7 mouse cellular contexts compared by ENCODE assay signal in genomic region chr2:84744126-84744525, GRCm38 (mm10). TPM values are rescaled to one million over a fixed set of nuclear protein-coding genes. Genes with fewer than 3 reads are reported as not detected.
DNase-seq lines count a peak whose midpoint lies in the region; ATAC-seq and TF ChIP-seq lines count a peak whose summit lies in the region.

No protein-coding gene starts in this region.

- no peaks in the 10 kb centered on the region for H3K36me3 ChIP-seq in testis, adult 2 months (ENCODE audit: control insufficient read depth, insufficient read depth, low read length)
- peaks cover 3% of the 10 kb centered on the region; the same call in 1 of the 2 replicates for H3K36me3 ChIP-seq in forebrain, embryonic 14.5 days (ENCODE audit: control insufficient read depth, insufficient read depth, low read length)
- no peaks in the 10 kb centered on the region for H3K36me3 ChIP-seq in liver, adult 2 months (ENCODE audit: control insufficient read depth, insufficient read depth, low read length)
- H3K36me3 ChIP-seq in stomach, embryonic 14.5 days (ENCODE audit: control insufficient read depth, insufficient read depth, low read length), result peaks cover 10% of the 10 kb centered on the region; the same call in 1 of the 2 replicates

- ATAC-seq in forebrain, embryonic 14.5 days, result peak; percentile 30
- peak; percentile 26 for ATAC-seq in stomach, embryonic 14.5 days (ENCODE audit: insufficient number of reproducible peaks, insufficient read depth, low FRiP score, low read depth)

- no peak for TF ChIP-seq CTCF in testis, adult 2 months (IDR thresholded peaks at IDR 0.05; ENCODE audit: control insufficient read depth, insufficient read depth, insufficient replicate concordance, low read depth, low read length)
- TF ChIP-seq CTCF in liver, adult 2 months (IDR thresholded peaks at IDR 0.05; ENCODE audit: low read depth, low read length), result no peak

- no peaks in the 10 kb centered on the region for H3K9me3 ChIP-seq in forebrain, embryonic 14.5 days (replicated peaks; ENCODE audit: control insufficient read depth, low read length)
- no peaks in the 10 kb centered on the region for H3K9me3 ChIP-seq in stomach, embryonic 14.5 days (ENCODE audit: control insufficient read depth, low read depth, low read length)

- peak overlapping the region; percentile 94; the same call in 1 of the 2 replicates for H3K9ac ChIP-seq in forebrain, embryonic 14.5 days (ENCODE audit: low read length)
- H3K9ac ChIP-seq in liver, adult 2 months (ENCODE audit: low read depth, low read length), result peak overlapping the region; percentile 74
- peak overlapping the region; percentile 98 for H3K9ac ChIP-seq in stomach, embryonic 14.5 days (replicated peaks; ENCODE audit: low read depth, low read length)

- no peak overlapping the region for H3K27ac ChIP-seq in testis, adult 2 months (ENCODE audit: control insufficient read depth, insufficient read depth, low read depth, low read length)
- peak overlapping the region; percentile 98 for H3K27ac ChIP-seq in forebrain, embryonic 14.5 days (ENCODE audit: low read depth, low read length)
- peak overlapping the region; percentile 88 for H3K27ac ChIP-seq in liver, adult 2 months (replicated peaks; ENCODE audit: insufficient read depth, low read depth, low read length)
- H3K27ac ChIP-seq in stomach, embryonic 14.5 days (ENCODE audit: low read length), result peak overlapping the region; percentile 100

- peak overlapping the region; percentile 85; the same call in 1 of the 2 replicates for H3K4me3 ChIP-seq in testis, adult 2 months (ENCODE audit: control insufficient read depth, low read depth, low read length)
- H3K4me3 ChIP-seq in forebrain, embryonic 14.5 days (ENCODE audit: low read depth, low read length), result peak overlapping the region; percentile 75
- peak overlapping the region; percentile 66 for H3K4me3 ChIP-seq in liver, adult 2 months (ENCODE audit: insufficient read depth, low read depth, low read length)
- H3K4me3 ChIP-seq in stomach, embryonic 14.5 days (ENCODE audit: low read depth, low read length), result peak overlapping the region; percentile 92

- no peak for DNase-seq in testis, postnatal 14 days (ENCODE audit: low spot score)
- no peak for DNase-seq in forebrain, embryonic 14.5 days (ENCODE audit: low spot score)
- DNase-seq in liver, adult 2 months (ENCODE audit: extremely low read depth, low read depth, low spot score), result no peak
- DNase-seq in cerebellum, adult 9-10 months, result no peak
- no peak for DNase-seq in ovary, adult 18-20 months (ENCODE audit: low spot score)

- no peaks in the 10 kb centered on the region for H3K27me3 ChIP-seq in testis, adult 2 months (ENCODE audit: control insufficient read depth, insufficient read depth, low read length)
- H3K27me3 ChIP-seq in forebrain, embryonic 14.5 days (replicated peaks; ENCODE audit: control insufficient read depth, insufficient read depth, low read length), result no peaks in the 10 kb centered on the region
- no peaks in the 10 kb centered on the region for H3K27me3 ChIP-seq in liver, adult 2 months (ENCODE audit: control insufficient read depth, insufficient read depth, low read length)
- no peaks in the 10 kb centered on the region for H3K27me3 ChIP-seq in stomach, embryonic 14.5 days (ENCODE audit: control insufficient read depth, insufficient read depth, low read length)

- TF ChIP-seq POLR2A in testis, adult 2 months (IDR thresholded peaks at IDR 0.05; ENCODE audit: control insufficient read depth, low read depth, low read length), result no peak
- TF ChIP-seq POLR2A in liver, adult 2 months (IDR thresholded peaks at IDR 0.05; ENCODE audit: extremely low read depth, insufficient read depth, low read length), result no peak

- WGBS in forebrain, embryonic 14.5 days, result under 1% methylated on average over 10 of the region's 10 CpGs
- 15% methylated on average over 10 of the region's 10 CpGs for WGBS in liver, adult 2 months
- WGBS in stomach, embryonic 14.5 days, result 0% methylated on average over 10 of the region's 10 CpGs

- H3K79me2 ChIP-seq in liver, adult 2 months (ENCODE audit: control insufficient read depth, insufficient read depth, low read length), result 0 out of 2 replicates have a peak, but pooled peaks cover 3% of the 10 kb centered on the region

- H3K4me2 ChIP-seq in forebrain, embryonic 14.5 days (ENCODE audit: low read length), result peak overlapping the region; percentile 89
- H3K4me2 ChIP-seq in stomach, embryonic 14.5 days (replicated peaks; ENCODE audit: low read depth, low read length), result peak overlapping the region; percentile 77

- H3K4me1 ChIP-seq in testis, adult 2 months (ENCODE audit: control insufficient read depth, insufficient read depth, low read length), result peaks cover 22% of the 10 kb centered on the region
- peaks cover 32% of the 10 kb centered on the region for H3K4me1 ChIP-seq in forebrain, embryonic 14.5 days (ENCODE audit: control insufficient read depth, insufficient read depth, low read length)
- peaks cover 11% of the 10 kb centered on the region for H3K4me1 ChIP-seq in liver, adult 2 months (ENCODE audit: control insufficient read depth, insufficient read depth, low read length)
- peaks cover 29% of the 10 kb centered on the region; the same call in 1 of the 2 replicates for H3K4me1 ChIP-seq in stomach, embryonic 14.5 days (ENCODE audit: control insufficient read depth, insufficient read depth, low read length)

RNA-seq across cellular contexts. Expression of gene Gm19426, which starts 0.7 kb away (rescaled TPM):
- 0.21 and 0.26 TPM in 2 replicates for polyA plus RNA-seq in testis, adult 2 months (2012; rRNA removed)
- 3.1 and 3.8 TPM in 2 replicates for polyA plus RNA-seq in forebrain, embryonic 14.5 days (2014; fragmentation: Nextera tagmentation; extraction: Ambion mirVana)
- total RNA-seq in liver, adult 2 months (2014; rRNA removed), result 1.7 and 3.1 TPM in 2 replicates
- polyA plus RNA-seq in liver, adult 2 months (2012; rRNA removed), result 1.9 and 3.0 TPM in 2 replicates
- polyA plus RNA-seq in stomach, embryonic 14.5 days (2014; fragmentation: Nextera tagmentation; extraction: Ambion mirVana), result 5.1 and 5.9 TPM in 2 replicates

RNA-seq across cellular contexts. Expression of gene Ypel4, which starts 10.3 kb away (rescaled TPM):
- 13.6 and 14.8 TPM in 2 replicates for polyA plus RNA-seq in testis, adult 2 months (2012; rRNA removed)
- 14.2 and 16.3 TPM in 2 replicates for polyA plus RNA-seq in forebrain, embryonic 14.5 days (2014; fragmentation: Nextera tagmentation; extraction: Ambion mirVana)
- total RNA-seq in liver, adult 2 months (2014; rRNA removed), result not detected in 2 replicates
- polyA plus RNA-seq in liver, adult 2 months (2012; rRNA removed), result 0.05 TPM in 2 replicates
- polyA plus RNA-seq in stomach, embryonic 14.5 days (2014; fragmentation: Nextera tagmentation; extraction: Ambion mirVana), result 9.3 and 10.7 TPM in 2 replicates

RNA-seq across cellular contexts. Expression of gene Clp1, which starts 17.0 kb away (rescaled TPM):
- polyA plus RNA-seq in testis, adult 2 months (2012; rRNA removed), result 27.6 and 32.8 TPM in 2 replicates
- polyA plus RNA-seq in forebrain, embryonic 14.5 days (2014; fragmentation: Nextera tagmentation; extraction: Ambion mirVana), result 28.7 and 32.3 TPM in 2 replicates
- 7.9 and 10.9 TPM in 2 replicates for total RNA-seq in liver, adult 2 months (2014; rRNA removed)
- 8.6 and 12.6 TPM in 2 replicates for polyA plus RNA-seq in liver, adult 2 months (2012; rRNA removed)
- 26.7 and 28.9 TPM in 2 replicates for polyA plus RNA-seq in stomach, embryonic 14.5 days (2014; fragmentation: Nextera tagmentation; extraction: Ambion mirVana)

RNA-seq across cellular contexts. Expression of gene Zdhhc5, which starts 29.1 kb away (rescaled TPM):
- 234 and 236 TPM in 2 replicates for polyA plus RNA-seq in testis, adult 2 months (2012; rRNA removed)
- 16.5 and 23.6 TPM in 2 replicates for polyA plus RNA-seq in forebrain, embryonic 14.5 days (2014; fragmentation: Nextera tagmentation; extraction: Ambion mirVana)
- 21.9 and 25.8 TPM in 2 replicates for total RNA-seq in liver, adult 2 months (2014; rRNA removed)
- 35.6 and 36.1 TPM in 2 replicates for polyA plus RNA-seq in liver, adult 2 months (2012; rRNA removed)
- 35.9 and 36.5 TPM in 2 replicates for polyA plus RNA-seq in stomach, embryonic 14.5 days (2014; fragmentation: Nextera tagmentation; extraction: Ambion mirVana)

RNA-seq across cellular contexts. Expression of gene Serping1, which starts 31.1 kb away (rescaled TPM):
- 40.5 and 53.4 TPM in 2 replicates for polyA plus RNA-seq in testis, adult 2 months (2012; rRNA removed)
- polyA plus RNA-seq in forebrain, embryonic 14.5 days (2014; fragmentation: Nextera tagmentation; extraction: Ambion mirVana), result 32.1 and 32.7 TPM in 2 replicates
- total RNA-seq in liver, adult 2 months (2014; rRNA removed), result 298 and 437 TPM in 2 replicates
- polyA plus RNA-seq in liver, adult 2 months (2012; rRNA removed), result 979 and 1,033 TPM in 2 replicates
- polyA plus RNA-seq in stomach, embryonic 14.5 days (2014; fragmentation: Nextera tagmentation; extraction: Ambion mirVana), result 84.2 and 93.7 TPM in 2 replicates
